Mouse (Mus musculus): ENCODE results near the gene Clstn1.

The Clstn1 gene

DNA sequence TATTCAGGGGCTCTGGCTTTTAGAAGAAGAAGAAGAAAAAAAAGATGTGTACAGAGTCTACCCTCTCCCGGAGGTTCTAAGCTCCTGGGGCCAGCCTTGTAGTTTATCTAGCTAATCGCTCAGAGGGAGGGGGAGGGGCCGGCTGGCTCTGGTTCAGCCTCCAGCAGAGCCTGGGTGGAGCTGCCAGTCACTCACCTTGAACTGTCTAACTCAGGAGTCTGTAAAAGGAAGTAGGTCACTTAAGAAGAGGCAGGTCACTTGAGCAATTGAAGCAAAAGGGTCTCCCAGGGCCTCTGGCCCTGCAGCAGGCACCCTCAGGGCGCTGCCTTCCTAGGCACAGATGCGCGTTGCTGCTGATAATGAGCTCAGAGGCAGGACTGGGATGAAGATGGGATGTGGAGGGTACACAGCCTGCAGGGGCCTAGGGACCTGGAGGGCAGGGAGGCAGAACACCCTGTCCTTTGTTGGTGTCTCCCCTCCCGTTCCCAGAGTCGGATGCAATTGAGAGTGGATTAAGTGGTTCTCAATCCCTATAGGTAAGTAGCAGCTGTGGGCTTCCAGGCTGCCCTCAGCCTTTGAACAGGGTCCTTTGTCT, 18.7 kb upstream of the Clstn1 start:
- no peak for DNase-seq

DNA sequence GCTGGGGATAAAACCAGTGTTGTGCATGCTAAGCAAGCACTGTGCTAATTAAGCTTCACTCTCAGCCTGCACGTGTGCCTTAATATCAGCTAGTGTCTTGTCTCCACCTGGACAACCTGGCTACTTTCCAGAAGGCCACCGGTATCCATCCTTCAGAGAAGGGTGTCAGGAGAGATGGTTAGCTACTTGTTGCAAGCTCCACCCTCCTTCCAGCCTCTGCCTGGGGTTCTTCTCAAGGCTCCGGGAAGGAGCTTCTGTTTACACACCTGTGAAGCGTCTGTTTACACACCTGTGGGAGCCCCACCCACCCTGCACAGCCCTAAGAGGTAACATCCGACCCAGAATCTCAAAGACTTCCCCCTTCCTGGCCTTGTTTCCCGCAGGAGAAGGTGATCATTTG, 17.6 kb upstream of the Clstn1 start:
- DNase-seq = no peak

DNA sequence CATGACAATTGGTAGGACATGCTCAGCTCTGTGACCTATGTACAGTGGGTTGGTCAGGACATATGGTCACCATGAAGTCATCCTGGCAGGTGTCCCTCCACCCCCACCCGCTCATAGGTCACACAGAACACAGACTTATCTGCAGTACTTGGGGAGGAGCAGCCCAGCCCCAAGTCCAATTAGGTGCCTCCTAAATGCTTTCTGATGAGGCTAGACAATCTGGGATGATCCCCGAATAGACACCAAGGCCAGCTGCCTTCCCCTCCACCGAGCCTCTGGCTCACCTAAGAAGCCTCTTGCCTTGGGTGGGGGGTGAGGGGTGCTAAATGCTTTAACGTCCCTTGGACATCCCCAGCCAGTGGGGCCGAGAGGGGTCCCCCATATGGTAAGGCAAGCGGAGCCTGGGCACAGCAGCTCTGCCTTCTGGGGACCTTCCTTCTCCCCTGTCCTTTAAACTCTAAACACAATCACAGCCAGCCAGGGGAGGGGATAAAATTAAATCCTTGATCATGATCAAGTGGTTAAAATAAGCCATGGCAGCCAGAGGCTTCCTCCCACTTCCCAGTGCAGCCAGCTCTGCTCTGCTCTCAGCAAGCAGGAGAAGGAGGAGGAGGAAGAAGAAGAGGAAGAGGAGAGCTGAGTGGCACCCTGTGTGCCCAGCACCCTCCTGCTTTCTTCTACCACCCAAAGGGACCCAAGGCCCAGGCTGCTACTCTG, 16.3 kb upstream of the Clstn1 start:
- DNase-seq = no peak

DNA sequence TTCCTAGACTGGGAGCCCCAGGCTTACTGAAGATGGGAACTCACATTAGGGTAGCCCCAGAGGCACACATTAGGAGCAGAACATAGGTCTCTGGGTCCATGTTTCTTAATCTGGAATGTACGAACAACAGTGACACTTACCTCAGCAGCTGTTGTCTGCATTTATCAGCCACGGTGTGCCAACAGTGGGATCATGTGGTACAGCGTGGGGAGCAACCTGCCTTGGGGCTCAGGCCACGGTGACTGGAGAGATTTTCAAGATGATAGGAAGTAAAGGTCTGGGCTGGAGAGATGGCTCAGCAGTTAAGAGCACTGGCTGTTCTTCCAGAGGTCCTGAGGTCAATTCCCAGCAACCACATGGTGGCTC, 15.8 kb upstream of the Clstn1 start:
- no peak for DNase-seq

DNA sequence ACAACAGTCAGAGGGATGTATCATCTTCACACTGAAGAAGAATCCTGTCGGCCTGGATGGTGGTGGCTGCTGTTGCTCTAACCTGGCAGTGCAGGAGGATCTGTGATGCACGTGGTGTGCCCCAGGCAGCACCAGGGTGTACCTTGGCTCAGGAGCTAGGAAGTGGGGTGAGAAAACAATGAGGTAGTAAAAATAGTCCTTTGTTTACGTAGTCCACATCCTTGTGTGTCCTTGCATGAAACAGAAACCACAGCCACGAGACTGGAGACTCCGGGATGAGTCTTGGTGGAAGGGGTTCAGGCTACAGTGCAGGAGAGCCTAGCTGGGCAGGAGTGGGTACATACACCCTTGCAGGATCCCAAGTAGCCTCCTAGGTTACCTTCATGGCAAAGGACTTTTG, 15.1 kb upstream of the Clstn1 start:
- no peak for DNase-seq

DNA sequence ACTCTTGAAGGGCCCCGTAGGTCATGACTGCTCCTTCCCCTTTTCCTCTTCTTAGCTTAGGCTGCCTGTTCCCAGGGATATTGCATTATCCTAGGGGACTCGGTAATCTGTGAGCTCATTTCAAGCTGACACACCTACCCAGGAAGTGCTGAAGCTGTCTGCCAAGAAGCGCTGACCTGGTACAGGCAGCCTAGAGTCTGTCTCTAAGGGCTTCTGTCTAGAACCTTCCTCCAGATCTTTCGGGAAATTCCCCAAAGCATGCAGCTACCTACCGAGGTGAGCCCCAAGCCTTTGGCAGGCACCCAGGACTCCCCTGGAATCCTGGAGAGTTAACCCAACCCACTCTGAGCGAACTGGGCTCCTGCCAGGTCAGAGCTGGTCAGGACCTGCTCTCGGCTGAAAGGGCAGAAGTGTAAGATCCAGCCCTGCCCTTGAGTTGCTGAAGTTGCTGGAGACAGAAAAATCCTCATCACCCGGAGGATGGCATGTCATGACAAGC, 14.6 kb upstream of the Clstn1 start:
- DNase-seq = no peak

DNA sequence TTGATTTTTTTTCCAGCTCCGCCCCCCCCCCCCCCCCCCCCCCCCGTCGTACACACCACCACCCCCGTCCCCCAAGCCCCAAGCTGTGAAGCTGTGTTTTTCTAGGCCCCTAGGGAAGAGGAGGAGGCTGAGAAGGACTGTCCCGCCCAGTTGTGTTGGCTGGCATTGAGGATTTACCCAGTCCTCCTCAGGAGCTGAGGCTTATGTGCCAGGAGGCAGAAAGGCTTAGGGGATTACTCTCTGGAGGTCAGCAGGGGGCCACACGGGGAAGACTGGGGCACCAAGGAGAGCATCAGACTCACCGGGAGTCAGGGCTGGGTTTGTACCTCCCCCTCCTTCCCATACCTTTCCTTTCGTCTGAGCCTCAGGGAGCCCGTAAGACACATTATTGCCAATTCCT, 13.8 kb upstream of the Clstn1 start:
- no peak for DNase-seq

DNA sequence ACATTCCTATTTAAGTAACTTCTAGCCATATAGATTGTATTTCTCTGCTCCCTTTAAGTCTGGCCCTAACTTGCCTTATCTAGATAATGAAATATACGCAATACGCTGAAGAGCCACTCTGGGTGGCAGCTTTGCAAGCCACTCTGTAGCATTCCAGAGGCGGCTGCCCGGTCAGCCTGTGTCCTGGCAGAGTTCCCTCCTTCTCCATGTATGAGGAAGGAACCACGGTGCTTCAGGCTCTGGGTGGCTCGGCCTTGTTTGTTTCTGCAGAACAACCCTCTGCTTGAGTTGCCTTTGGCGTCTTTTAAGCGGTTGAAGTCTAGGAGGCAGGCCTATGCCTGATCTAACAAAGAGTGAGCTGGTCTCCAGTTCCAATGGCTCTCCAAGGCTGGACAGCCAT, 13.4 kb upstream of the Clstn1 start:
- no peak for DNase-seq

DNA sequence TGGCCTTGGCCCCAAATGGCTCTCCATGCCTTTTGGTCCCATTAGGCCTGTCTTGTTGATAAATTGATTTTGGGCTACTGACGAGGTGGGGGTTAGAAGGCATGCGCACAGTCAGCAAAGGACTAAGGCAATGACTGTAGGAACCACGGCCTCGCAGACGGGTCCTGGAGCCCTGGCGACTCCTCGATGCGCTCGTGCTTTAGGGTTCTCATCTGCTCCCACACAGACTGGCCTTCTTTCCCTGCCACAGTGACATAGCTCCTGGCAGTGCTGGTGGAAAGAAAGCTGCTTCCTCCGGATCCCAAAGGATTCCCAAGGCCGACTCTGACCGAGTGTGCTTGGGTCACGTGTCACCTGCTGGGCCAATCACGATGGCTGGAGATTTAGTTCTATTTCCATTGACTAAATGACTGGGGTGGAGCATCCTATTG, 11.9 kb upstream of the Clstn1 start:
- DNase-seq = no peak

DNA sequence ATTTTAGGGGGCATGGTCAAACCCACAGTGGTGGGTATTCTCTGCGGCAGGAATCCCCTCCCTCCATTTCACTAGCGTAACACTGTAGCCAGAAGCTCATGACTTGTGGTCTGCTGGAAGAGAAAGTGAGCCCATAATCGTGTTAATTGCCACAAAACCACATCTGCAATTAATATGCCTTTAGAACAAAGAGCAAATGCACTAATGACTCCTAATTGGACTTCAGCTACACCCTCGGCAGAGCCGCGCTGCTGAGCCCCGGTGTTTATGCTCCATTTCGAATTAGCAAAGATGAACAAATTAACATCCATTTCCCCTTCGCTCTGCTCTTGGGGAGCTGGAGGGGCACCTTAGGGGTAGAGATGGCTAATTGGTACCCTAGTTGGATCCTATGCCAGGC, 10.2 kb upstream of the Clstn1 start:
- DNase-seq = no peak

DNA sequence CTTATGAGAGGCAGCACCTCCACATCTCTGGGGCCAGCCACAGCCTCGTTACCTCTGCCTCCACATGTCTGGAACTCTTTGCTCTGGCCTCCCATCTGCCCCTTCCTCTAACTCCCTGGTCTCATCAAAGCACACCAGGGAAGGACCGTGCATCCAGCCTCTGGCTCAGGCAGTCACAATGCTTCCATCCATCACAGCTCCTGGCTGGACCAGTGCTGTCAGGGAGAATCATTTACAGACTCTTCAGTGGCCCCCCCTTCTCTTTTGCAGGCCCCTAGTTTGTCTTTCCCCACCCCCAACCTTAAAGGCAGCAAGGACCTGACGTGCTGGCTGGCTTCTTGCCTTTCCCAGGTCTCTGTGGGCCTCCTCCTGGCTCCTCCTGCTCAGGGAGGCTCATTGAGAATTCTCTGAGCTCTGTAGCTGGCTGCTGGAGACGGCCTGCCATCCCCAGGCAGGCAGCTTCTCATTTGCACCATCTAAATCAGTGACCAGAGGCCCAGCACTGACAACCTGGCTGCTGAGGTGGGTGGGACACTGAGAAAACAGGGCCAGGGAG, 9.2 kb upstream of the Clstn1 start:
- no peak for DNase-seq

DNA sequence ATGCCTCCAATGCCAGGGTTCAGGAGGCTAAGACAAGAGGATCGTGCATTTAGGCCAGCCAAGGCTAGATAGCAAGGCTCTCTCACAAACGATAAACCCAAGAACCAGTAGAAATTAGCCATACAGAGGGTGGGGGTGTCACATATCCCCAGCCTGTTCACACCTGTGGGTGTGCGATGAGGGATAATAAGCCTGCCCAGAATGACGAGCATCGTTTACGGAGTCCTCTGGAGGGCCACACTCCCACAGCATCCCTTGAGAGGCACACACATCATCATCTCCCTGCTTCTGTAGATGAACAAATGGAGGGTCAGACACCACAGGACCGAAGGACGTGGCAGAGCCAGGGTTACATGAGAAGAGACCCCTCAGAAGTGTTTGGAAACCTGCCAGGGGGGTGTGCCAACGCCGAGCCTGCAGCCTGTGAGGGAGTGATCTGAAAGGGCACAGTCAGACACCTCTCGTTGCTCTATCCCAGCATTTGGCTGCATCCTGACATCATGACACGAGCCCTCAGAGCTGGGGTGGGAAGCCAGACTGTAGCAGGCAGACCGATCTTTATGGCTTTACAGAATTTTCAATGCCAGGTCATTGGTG, 8.1 kb upstream of the Clstn1 start:
- DNase-seq = no peak

DNA sequence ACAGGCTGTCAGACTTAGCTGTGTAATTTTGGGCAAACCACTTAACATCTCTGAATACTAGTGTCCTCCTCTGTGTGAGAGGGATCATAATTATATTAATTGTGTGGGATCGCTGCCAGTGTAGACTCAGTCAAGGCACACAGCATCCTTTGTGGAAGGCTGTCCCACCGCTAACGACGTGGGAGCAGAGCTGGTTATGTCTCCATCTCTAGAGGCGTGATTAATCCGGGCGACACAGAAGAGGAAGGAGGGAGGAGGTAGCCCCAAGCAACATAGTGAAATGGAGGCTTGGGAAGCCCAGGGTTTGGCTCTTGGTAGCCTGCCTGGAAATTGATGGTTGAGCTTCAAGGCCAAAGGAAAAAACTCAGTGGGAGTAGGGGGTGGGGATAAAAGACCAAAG, 7.4 kb upstream of the Clstn1 start:
- DNase-seq = no peak

DNA sequence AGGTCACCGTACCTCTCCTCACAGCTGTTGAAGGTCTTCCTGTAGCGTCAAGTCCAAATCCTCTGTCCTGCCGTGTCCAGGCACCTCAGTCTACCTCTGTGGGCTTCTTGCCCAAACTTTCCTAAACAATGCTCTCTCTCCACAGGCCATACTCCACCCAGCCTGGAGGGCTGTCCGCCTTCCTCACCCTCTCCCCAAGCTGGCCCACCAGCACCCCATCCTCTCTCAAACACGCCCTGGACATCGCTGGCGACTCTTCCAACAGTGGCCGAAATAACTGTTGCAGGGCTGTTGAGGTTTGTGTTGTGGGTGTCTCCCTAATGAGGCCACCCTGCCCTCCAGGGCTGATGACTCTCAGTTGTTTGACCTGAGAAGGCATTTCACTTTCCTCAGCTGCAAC, 1.0 kb upstream of the Clstn1 start:
- DNase-seq = no peak

DNA sequence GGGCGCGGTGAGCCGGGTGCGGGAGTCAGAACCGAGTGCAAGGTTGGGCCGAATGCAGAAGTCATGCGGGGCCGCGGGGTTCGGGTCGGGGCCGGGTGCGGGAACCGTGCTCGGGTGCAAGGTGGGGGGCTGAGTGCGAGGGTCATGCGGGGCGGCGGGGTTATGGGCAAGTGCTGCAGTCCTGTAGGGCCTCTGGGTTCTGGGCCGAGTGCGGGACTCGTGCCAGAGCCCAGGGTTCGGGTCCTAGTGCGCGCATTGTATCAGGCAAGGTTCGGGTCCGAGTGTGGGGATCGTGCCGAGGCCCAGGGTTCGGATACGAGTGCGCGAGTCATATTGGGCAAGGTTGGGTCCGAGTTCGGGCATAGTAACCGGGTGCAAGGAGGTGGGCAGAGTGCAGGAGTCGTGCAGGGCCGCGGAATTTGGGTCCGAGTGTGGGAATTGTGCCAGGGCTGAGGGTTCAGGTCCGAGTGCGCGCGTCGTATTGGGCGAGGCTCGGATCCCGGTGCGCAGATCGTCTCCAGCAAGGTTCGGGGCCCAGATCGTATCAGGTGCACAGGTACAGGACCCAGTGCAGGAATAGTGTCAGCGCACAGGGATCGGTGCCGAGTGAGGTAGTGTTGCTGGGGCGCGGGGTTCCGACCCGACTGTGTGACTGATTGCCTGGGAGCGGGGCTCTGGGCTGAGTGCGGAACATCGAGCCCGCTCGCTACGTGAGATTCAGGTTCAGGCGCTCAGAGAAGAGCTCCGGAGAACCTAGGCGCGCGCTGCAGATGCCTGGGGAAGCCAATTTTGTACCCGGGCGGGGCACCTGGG, 721 bp downstream of the Clstn1 start:
- DNase-seq = peak; percentile 26

DNA sequence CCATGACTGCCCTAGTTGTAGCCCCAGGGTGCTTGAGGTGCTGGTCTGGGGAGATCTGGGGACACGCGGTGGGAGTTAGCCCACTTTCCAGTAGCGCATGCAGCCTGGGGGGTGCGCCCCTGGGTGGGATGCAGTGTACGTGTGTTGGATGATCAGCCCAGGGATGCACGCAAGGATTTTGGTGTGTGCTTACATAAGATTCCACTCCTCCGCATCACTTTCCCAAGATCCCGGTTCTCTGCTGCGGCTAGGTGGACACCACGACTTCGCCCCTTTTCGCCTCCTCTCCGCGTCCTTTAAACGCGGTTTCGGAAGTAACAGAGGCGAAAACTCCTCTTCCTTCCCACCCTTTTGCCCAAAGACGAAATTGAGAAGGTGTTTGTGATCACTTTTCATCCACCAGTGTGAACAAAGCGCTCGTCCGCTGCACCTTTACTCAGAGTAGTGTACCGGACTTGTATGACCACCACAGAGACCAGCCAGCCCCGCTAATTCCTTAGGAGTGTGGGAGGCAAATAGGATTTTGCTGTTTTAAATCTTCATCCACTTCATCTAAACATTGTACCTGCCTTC, 1.4 kb downstream of the Clstn1 start:
- DNase-seq = no peak

DNA sequence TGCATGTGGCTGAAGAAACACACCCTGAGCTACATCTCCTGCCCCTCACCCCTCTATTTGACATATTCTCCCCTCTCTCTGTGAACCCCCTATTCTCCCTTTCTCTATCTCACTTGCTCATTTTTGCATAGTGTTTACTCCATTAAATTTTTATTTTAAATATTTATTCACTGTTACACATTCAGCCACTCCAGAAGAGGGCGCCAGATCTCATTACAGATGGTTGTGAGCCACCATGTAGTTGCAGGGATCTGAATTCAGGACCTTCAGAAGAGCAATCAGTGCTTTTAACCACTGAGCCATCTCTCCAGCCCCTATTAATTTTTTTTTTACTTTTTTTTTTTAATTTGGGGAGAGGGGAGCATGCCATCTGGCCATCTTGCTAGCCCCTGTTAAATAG, 3.9 kb downstream of the Clstn1 start:
- DNase-seq = no peak

DNA sequence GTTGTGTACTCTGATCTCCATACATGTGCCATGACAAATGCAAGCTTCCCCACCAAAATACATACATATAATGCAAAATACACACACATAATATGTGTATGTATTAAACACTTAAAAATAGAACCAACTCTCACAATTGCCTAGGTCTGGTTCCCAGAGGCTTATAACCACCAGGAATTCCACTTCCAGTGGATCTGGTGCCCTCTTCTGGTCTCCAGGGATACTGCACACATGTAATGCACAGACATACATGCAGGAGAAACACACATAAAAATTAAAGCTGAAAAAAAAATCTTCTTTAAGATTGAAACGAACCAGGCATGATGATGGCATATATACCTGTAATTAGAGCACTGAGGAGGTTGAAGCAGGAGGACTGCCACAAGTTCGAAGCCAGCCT, 5.2 kb downstream of the Clstn1 start:
- no peak for DNase-seq

DNA sequence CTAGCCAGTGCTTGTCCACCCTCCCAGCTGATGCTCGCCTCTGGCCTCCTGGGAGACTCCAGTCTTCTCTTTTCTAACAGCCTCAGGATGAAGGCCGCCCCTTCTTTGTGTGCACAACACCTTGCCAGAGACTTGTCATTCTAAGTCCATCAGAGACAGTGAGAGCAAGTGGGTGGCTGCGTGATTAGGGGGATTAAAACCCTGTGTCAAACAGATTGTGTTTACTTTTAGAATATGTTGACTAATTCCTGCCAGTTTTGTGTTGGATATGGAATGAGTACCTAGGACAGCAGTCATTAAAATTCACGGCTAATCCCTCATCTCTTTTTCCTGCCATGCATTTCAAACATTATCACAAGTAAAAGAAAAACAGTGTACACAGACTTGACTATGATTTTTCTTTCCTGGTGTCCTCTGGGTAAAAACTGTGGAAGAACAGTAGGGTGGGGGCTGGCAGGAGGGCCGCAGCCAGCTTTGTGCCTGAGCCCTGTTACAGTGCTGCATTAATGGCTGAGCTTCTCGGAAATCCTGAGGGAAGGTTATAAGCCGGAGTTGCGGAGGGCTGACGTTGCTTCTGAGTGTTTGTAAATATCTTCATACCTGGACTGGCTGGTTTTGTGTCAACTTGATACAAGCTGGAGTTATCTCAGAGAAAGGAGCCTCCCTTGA, 8.8 kb downstream of the Clstn1 start:
- DNase-seq = no peak

DNA sequence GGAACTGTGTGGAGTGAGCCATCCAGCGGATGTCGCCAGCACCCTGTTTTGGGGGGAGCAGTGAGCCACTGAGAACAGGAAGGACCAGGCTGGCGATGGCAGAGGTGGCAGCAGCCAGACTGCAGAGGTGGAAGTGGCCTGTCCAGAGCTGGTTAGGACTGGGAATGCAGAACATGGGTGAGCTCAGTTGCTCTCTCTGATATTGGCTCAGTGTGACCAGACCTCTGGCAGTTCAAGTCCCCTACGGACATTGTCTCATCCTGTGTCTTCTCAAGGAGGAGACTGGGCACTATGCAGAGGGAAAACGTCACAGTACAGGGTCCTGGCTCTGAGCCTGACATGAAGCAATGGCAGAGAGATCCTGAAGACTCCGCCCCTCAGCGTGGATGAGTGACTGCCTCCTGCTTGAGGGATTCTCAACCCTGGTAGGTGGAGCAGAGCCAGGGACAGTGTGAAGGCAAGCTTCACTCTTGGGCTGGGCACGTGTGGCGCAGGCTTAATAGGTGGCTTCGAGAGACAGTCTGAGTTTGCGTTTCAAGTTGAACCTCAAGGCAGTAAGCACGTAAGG, 11.5 kb downstream of the Clstn1 start:
- no peak for DNase-seq

DNA sequence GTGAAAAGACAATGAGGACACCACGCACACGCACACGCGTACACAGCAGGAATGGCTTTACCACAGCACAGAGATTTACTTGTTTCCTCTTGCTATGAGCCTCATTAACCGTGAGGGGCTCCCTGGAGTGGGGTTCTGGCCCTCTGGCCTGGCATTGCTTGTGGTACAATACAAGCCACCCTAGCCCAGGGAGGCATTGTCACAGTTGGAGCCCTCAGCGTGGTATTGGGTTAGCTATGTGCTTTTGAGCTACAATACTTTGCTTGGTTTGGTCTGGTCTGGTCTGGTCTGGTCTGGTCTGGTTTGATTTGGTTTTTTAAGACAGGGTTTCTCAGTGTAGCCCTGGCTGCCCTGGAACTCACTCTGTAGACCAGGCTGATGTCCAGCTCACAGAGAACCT, 13.3 kb downstream of the Clstn1 start:
- no peak for DNase-seq

DNA sequence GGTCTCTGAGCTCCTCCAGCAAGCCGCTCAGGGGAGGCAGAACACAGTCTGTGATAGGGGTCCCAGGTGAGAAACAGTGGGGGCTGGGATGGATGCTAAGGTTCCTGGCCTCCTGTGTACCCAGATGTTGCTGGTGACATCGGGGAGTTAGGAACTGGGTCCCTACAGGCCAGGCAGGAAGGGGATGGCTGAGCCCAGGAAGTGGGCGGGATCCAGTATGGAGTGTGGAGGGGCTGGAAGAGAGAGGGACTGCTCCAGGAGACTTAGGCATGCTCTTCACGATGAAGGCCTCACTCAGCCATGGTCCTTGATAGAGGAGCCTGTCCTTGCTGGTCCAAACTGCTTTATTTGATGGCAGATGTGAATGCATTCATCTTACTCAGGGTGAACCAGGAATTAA, 13.9 kb downstream of the Clstn1 start:
- DNase-seq = no peak
